Mouse (Mus musculus): ENCODE results near the gene Crygn. TPM values are rescaled to one million over a fixed set of nuclear protein-coding genes. Genes with fewer than 3 reads are reported as not detected.
A peak's percentile ranks its signal among the peaks of the same experiment; 100 is the strongest.

Gene Crygn
- polyA plus RNA-seq, 2 experiments, result 1.2 TPM; not detected in 1

GRCm38 (mm10) chr5:24749731-24750130 lies 8.1 kb downstream of the Crygn start:
- H3K27me3 ChIP-seq (ENCODE audit: control insufficient read depth, insufficient read depth, low read length), result peaks cover 6% of the 10 kb centered on the region; the same call in 1 of the 2 replicates
- H3K4me3 ChIP-seq (ENCODE audit: insufficient read depth in 1 of 2, low read depth in 2 of 2, low read length in 2 of 2), result no peak overlapping the region
- 61% methylated on average over 5 of the region's 5 CpGs for WGBS (ENCODE audit: insufficient replicate concordance)
- H3K36me3 ChIP-seq (replicated peaks; ENCODE audit: control insufficient read depth, insufficient read depth, low read depth), result no peaks in the 10 kb centered on the region
- H3K9ac ChIP-seq (replicated peaks), result no peak overlapping the region
- no peak for DNase-seq (ENCODE audit: low read depth in 3 of 3, low spot score in 3 of 3)
- no peak overlapping the region for H3K27ac ChIP-seq
- no peaks in the 10 kb centered on the region for H3K9me3 ChIP-seq (ENCODE audit: control insufficient read depth, low read length)
- peaks cover 0 to 10% of the 10 kb centered on the region in 2 experiments; a peak in 3 of 4 replicates for H3K4me1 ChIP-seq (replicated peaks; ENCODE audit: control insufficient read depth in 2 of 2, insufficient read depth in 2 of 2, low read length in 1 of 2)
- no peak for ATAC-seq (ENCODE audit: insufficient read depth)
- TF ChIP-seq EP300 (IDR thresholded peaks at IDR 0.05; ENCODE audit: low read depth), result no peak
- TF ChIP-seq CTCF (IDR thresholded peaks at IDR 0.05; ENCODE audit: low read depth), result no peak
- H3K4me2 ChIP-seq (ENCODE audit: low read depth), result no peak overlapping the region

- 16% methylated on average over 6 of the region's 6 CpGs for WGBS (ENCODE audit: insufficient replicate concordance)
- peaks cover 6% of the 10 kb centered on the region; the same call in 1 of the 2 replicates for H3K27me3 ChIP-seq (ENCODE audit: control insufficient read depth, insufficient read depth, low read length)
- H3K9ac ChIP-seq (replicated peaks), result no peak overlapping the region
- TF ChIP-seq CTCF (IDR thresholded peaks at IDR 0.05; ENCODE audit: low read depth) (no peak), EP300 (IDR thresholded peaks at IDR 0.05; ENCODE audit: low read depth) (no peak)
- H3K36me3 ChIP-seq (replicated peaks; ENCODE audit: control insufficient read depth, insufficient read depth, low read depth), result no peaks in the 10 kb centered on the region
- H3K9me3 ChIP-seq (ENCODE audit: control insufficient read depth, low read length), result no peaks in the 10 kb centered on the region
- ATAC-seq (ENCODE audit: insufficient read depth) (no peak), DNase-seq (ENCODE audit: low read depth in 3 of 3, low spot score in 3 of 3) (no peak)
- H3K4me1 ChIP-seq (replicated peaks; ENCODE audit: control insufficient read depth in 2 of 2, insufficient read depth in 2 of 2, low read length in 1 of 2), result peaks cover 0 to 10% of the 10 kb centered on the region in 2 experiments; a peak in 3 of 4 replicates
- H3K27ac ChIP-seq, result no peak overlapping the region
- no peak overlapping the region for H3K4me3 ChIP-seq (ENCODE audit: insufficient read depth in 1 of 2, low read depth in 2 of 2, low read length in 2 of 2)
- no peak overlapping the region for H3K4me2 ChIP-seq (ENCODE audit: low read depth)
Measured at GRCm38 (mm10) chr5:24747533-24747932, 10.3 kb downstream of the Crygn start.

GRCm38 (mm10) chr5:24743956-24744355 lies 13.9 kb downstream of the Crygn start:
- DNase-seq (ENCODE audit: low read depth in 3 of 3, low spot score in 3 of 3) (no peak), ATAC-seq (ENCODE audit: insufficient read depth) (no peak)
- no peaks in the 10 kb centered on the region for H3K36me3 ChIP-seq (replicated peaks; ENCODE audit: control insufficient read depth, insufficient read depth, low read depth)
- H3K4me2 ChIP-seq (ENCODE audit: low read depth), result no peak overlapping the region
- peaks cover 0 to 8% of the 10 kb centered on the region in 2 experiments; a peak in 2 of 4 replicates for H3K4me1 ChIP-seq (replicated peaks; ENCODE audit: control insufficient read depth in 2 of 2, insufficient read depth in 2 of 2, low read length in 1 of 2)
- H3K9ac ChIP-seq (replicated peaks), result no peak overlapping the region
- TF ChIP-seq CTCF (IDR thresholded peaks at IDR 0.05; ENCODE audit: low read depth), result no peak
- no peaks in the 10 kb centered on the region for H3K27me3 ChIP-seq (ENCODE audit: control insufficient read depth, insufficient read depth, low read length)
- 75% methylated on average over 10 of the region's 10 CpGs for WGBS (ENCODE audit: insufficient replicate concordance)
- H3K27ac ChIP-seq, result no peak overlapping the region
- H3K9me3 ChIP-seq (ENCODE audit: control insufficient read depth, low read length), result no peaks in the 10 kb centered on the region
- H3K4me3 ChIP-seq (ENCODE audit: insufficient read depth in 1 of 2, low read depth in 2 of 2, low read length in 2 of 2), result no peak overlapping the region

- Histone ChIP-seq H3K9me3 (ENCODE audit: control insufficient read depth, low read length) (no peaks in the 10 kb centered on the region), H3K9ac (replicated peaks) (no peak overlapping the region), H3K4me2 (ENCODE audit: low read depth) (no peak overlapping the region), H3K27ac (no peak overlapping the region), H3K36me3 (replicated peaks; ENCODE audit: control insufficient read depth, insufficient read depth, low read depth) (no peaks in the 10 kb centered on the region), H3K4me3 (ENCODE audit: insufficient read depth in 1 of 2, low read depth in 2 of 2, low read length in 2 of 2) (no peak overlapping the region), H3K27me3 (ENCODE audit: control insufficient read depth, insufficient read depth, low read length) (no peaks in the 10 kb centered on the region), H3K4me1 (replicated peaks; ENCODE audit: control insufficient read depth in 2 of 2, insufficient read depth in 2 of 2, low read length in 1 of 2) (peaks cover 0 to 16% of the 10 kb centered on the region in 2 experiments; a peak in 2 of 4 replicates)
- ATAC-seq (ENCODE audit: insufficient read depth) (no peak), DNase-seq (ENCODE audit: low read depth in 3 of 3, low spot score in 3 of 3) (no peak)
- TF ChIP-seq CTCF (IDR thresholded peaks at IDR 0.05; ENCODE audit: low read depth), result no peak
- TF ChIP-seq EP300 (IDR thresholded peaks at IDR 0.05; ENCODE audit: low read depth), result no peak
- 70% methylated on average over 15 of the region's 15 CpGs for WGBS (ENCODE audit: insufficient replicate concordance)
Measured at GRCm38 (mm10) chr5:24741172-24741885, 16.5 kb downstream of the Crygn start.

GRCm38 (mm10) chr5:24739141-24739753 lies 18.6 kb downstream of the Crygn start:
- H3K9me3 ChIP-seq (ENCODE audit: control insufficient read depth, low read length), result no peaks in the 10 kb centered on the region
- peaks cover 0 to 16% of the 10 kb centered on the region in 2 experiments; a peak in 2 of 4 replicates for H3K4me1 ChIP-seq (replicated peaks; ENCODE audit: control insufficient read depth in 2 of 2, insufficient read depth in 2 of 2, low read length in 1 of 2)
- H3K36me3 ChIP-seq (replicated peaks; ENCODE audit: control insufficient read depth, insufficient read depth, low read depth), result no peaks in the 10 kb centered on the region
- H3K4me2 ChIP-seq (ENCODE audit: low read depth), result peak overlapping the region; percentile 24
- H3K9ac ChIP-seq (replicated peaks), result no peak overlapping the region
- 0 out of 2 replicates have a peak, but pooled peaks have one; percentile 26 for ATAC-seq (ENCODE audit: insufficient read depth)
- TF ChIP-seq EP300 (IDR thresholded peaks at IDR 0.05; ENCODE audit: low read depth) (no peak), CTCF (IDR thresholded peaks at IDR 0.05; ENCODE audit: low read depth) (no peak)
- H3K27ac ChIP-seq, result no peak overlapping the region
- no peak for DNase-seq (ENCODE audit: low read depth in 3 of 3, low spot score in 3 of 3)
- 10% methylated on average over 15 of the region's 15 CpGs for WGBS (ENCODE audit: insufficient replicate concordance)
- no peak overlapping the region for H3K4me3 ChIP-seq (ENCODE audit: insufficient read depth in 1 of 2, low read depth in 2 of 2, low read length in 2 of 2)
- H3K27me3 ChIP-seq (ENCODE audit: control insufficient read depth, insufficient read depth, low read length), result no peaks in the 10 kb centered on the region

Measured in liver, embryonic 14.5 days (tissue).